Mouse (Mus musculus) frontal cortex, adult 2 months (tissue): ENCODE data around the gene Gabrd. TPM values are rescaled to one million over a fixed set of nuclear protein-coding genes. Genes with fewer than 3 reads are reported as not detected.
A peak's percentile ranks its signal among the peaks of the same experiment; 100 is the strongest.

ENCODE experiments used
- DNase-seq, 2 experiments: peaks; one replicate each; pipeline ENCODE4 v3.0.0; 2022; ENCODE audit warnings: low spot score in 1 of 2; ENCODE audit errors: extremely low spot score in 1 of 2
- polyA plus RNA-seq: library from polyadenylated mRNA; depleted of rRNA; stranded (reverse); fragments of >200 nt; gene quantifications from 2 replicates; pipeline ENCODE4 v1.2.3, GENCODE M21; 2012; rRNA removed

Gene Gabrd
- polyA plus RNA-seq, 1 experiment = 88.9 TPM

DNA sequence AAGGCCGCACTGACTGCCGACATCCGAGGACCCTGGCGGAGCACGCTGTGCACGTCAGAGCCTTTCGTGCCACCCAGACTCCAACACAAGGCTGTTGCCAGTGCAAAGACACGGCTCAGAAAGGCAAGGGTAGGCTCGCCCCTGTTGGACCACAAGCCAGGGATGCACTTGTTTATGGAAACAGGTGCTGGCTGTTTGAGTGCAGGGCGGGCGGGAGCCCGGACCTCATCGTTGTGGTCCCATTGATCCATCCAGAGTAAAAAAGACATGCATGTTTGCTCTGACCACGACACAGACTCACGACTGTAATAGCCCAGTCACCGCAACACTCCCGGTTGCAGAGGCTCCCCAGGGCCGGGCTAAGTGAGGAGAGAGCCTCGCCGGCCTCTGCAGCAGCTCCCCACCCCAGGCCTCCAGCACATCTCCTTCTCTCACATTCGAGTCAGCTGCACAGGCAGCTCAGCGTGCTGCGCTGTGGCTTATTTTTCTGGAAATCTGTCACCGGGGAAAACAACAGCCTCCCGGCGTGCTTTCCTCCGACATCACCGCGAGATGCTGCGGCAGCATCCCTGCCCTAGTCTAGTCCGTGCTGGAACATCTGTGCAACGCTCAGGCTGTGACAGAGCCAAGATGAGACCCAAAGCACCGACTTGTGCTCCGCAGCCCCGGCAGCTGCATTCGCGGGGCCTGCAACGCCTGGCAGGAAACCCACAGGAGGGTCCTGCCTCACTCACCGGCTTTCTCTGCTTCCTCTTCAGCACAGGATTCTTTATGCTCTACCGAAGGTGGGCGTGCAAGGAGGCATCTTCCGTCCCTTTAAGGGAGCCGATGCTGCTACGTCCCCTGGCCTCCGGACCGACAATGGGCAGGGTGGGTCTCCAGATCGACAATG is 53.0 kb downstream of the Gabrd start:
- DNase-seq = peak in 1 of 2 experiments; percentile 51

DNA sequence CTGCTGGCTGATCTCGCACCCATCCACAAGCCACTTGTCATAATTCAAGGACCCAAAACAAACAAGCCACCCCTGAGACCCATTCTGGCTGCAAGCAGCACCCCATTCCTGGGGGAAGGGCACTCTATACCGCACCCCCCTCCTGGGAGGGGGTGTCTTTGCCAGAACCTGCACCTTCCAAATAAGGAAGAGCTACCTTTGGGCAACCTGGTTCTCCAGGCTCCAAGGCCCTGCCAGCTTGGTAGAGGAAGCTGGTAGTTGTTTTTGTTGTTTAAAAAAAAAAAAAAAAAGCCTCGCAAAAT is 53.7 kb downstream of the Gabrd start:
- DNase-seq = no peak

DNA sequence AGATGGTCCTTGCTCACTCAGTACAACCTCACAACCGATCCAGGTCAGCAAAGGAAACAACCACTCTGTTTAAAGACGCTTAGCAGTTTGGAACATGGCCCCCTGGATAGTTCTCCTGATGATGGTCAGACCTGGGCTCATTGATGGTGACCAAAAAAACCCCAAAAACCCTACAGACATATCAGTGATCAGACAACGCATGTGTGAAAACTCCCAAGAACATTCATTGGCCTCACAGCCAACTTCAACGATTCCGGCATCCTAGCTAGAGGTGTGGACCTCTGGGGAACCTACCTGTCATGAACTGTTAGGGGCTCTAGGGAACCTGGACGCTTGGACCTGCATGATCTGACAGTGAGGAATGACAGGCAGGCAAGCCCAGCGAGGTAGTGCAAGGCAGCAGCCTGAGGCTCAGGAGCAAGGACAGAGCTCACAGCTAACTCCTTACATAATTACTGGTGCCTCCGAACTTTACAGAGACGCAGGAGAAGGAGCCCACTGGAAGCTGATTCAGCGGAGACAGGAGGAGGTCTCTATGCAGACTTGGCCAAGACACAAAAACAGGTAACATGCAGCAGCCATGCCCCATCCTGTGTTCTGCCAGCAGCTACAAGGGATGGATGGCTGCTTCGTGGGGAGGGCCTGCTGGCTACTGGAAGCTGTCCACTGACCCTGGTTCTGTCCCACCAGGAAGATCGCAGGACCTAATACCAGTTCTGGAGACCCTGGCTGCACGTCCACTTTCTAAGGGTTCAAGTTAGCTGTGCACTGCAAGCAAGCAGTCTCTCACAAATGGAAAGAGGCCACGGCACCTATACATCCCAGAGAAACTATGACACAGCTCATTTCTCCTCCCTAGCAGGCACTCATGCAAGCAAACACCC is 54.3 kb downstream of the Gabrd start:
- peak in 1 of 2 experiments; percentile 50 for DNase-seq

DNA sequence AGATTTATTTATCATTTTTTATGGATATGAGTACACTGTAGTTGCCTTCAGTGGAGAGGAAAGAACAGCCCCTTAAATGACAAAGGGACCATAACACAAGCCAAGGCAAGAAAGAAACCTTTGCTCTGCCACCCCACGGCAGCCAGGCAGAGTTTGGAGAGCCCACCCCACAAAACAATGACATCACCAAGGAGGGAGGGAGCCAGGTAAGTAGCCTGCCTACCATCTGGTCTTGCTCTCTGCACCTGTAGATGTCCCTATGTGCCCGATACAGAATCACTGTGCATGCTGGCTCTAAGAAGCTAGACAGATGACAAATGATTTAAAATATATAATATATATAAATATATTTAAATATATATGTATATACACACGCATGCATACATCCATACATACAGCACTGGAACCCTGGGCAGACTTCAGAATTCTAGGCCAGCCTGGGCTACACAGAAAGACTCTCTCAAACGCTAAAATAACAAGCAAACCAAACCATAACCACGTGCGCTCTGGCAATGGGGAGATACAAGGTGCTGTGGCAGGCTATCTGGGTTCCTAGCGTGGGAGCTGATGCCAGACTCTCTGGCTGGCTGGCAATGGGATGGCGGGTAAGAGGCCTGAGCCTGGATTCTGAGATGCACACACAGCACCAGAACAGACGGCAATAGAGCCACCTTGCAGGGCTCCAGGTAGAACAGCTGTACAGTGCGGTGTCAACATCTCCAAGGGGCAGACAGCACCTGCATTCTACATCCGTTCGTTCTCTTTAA is 61.4 kb downstream of the Gabrd start:
- no peak for DNase-seq

Other genes starting within 250 kb of the Gabrd start
- gene Ski, start 175.5 kb downstream of the Gabrd start, polyA plus RNA-seq = 76.4 and 78.3 TPM in 2 replicates
- gene Faap20, start 148.3 kb downstream of the Gabrd start, polyA plus RNA-seq = 41.0 and 42.9 TPM in 2 replicates
- 217 and 235 TPM in 2 replicates for gene Prkcz, start 36.8 kb downstream of the Gabrd start, polyA plus RNA-seq
- 18.6 and 20.5 TPM in 2 replicates for gene Cfap74, start 11.1 kb upstream of the Gabrd start, polyA plus RNA-seq
- gene Tmem52, start 71.0 kb upstream of the Gabrd start, polyA plus RNA-seq = 1.0 and 1.2 TPM in 2 replicates
- gene Gnb1, start 93.2 kb upstream of the Gabrd start, polyA plus RNA-seq = 693 and 705 TPM in 2 replicates
- gene Nadk, start 164.3 kb upstream of the Gabrd start, polyA plus RNA-seq = 71.2 and 72.4 TPM in 2 replicates
- 19.6 and 20.6 TPM in 2 replicates for gene Slc35e2, start 203.3 kb upstream of the Gabrd start, polyA plus RNA-seq
- 60.7 and 65.4 TPM in 2 replicates for gene Cdk11b, start 226.7 kb upstream of the Gabrd start, polyA plus RNA-seq
- not detected in 2 replicates for gene Gm10563, start 247.3 kb upstream of the Gabrd start, polyA plus RNA-seq